Mouse (Mus musculus) common myeloid progenitor, adult 5-6 weeks (primary cell): ENCODE data around the gene Acss3. TPM values are rescaled to one million over a fixed set of nuclear protein-coding genes. Genes with fewer than 3 reads are reported as not detected.
A peak's percentile ranks its signal among the peaks of the same experiment; 100 is the strongest.

Experiments
- ATAC-seq: replicated peaks from 2 replicates; pipeline ENCODE4 v1.8.0; 2016; ENCODE audit warnings: low read depth, mild to moderate bottlenecking, moderate TSS enrichment, inconsistent platforms; ENCODE audit not compliant: poor library complexity, severe bottlenecking
- total RNA-seq: library from RNA; stranded (forward); fragments of 200-1000, 187-1606 nt; gene quantifications from 2 replicates; pipeline ENCODE4 v1.2.3, GENCODE M21; 2017

The Acss3 gene
- total RNA-seq, 1 experiment from 2014 or later: not detected

- no peak for ATAC-seq
Measured at GRCm38 (mm10) chr10:107024254-107024653, 99.2 kb downstream of the Acss3 start.

GRCm38 (mm10) chr10:107021118-107021517 lies 102.3 kb downstream of the Acss3 start:
- no peak for ATAC-seq

GRCm38 (mm10) chr10:107011142-107011541 lies 112.3 kb downstream of the Acss3 start:
- ATAC-seq: no peak

- ATAC-seq: no peak
Measured at GRCm38 (mm10) chr10:106998052-106998625, 125.3 kb downstream of the Acss3 start.

GRCm38 (mm10) chr10:106989478-106989877 lies 134.0 kb downstream of the Acss3 start:
- no peak for ATAC-seq

- ATAC-seq: no peak
Measured at GRCm38 (mm10) chr10:106975193-106976141, 148.0 kb downstream of the Acss3 start.

GRCm38 (mm10) chr10:106959026-106959425 lies 164.4 kb downstream of the Acss3 start:
- ATAC-seq: no peak

GRCm38 (mm10) chr10:106941380-106941779 lies 182.1 kb downstream of the Acss3 start:
- no peak for ATAC-seq

- ATAC-seq: no peak
Measured at GRCm38 (mm10) chr10:106939441-106939840, 184.0 kb downstream of the Acss3 start.

- ATAC-seq: no peak
Measured at GRCm38 (mm10) chr10:106938851-106939250, 184.6 kb downstream of the Acss3 start.

GRCm38 (mm10) chr10:106936996-106937395 lies 186.5 kb downstream of the Acss3 start:
- no peak for ATAC-seq

GRCm38 (mm10) chr10:106932571-106933073 lies 190.8 kb downstream of the Acss3 start:
- ATAC-seq: peak; percentile 80

GRCm38 (mm10) chr10:106928576-106929332 lies 194.7 kb downstream of the Acss3 start:
- ATAC-seq: no peak

GRCm38 (mm10) chr10:106924798-106925197 lies 198.7 kb downstream of the Acss3 start:
- no peak for ATAC-seq

GRCm38 (mm10) chr10:106924334-106924733 lies 199.1 kb downstream of the Acss3 start:
- ATAC-seq: no peak

- no peak for ATAC-seq
Measured at GRCm38 (mm10) chr10:106914822-106915221, 208.6 kb downstream of the Acss3 start.

GRCm38 (mm10) chr10:106914275-106914674 lies 209.2 kb downstream of the Acss3 start:
- no peak for ATAC-seq

- ATAC-seq: no peak
Measured at GRCm38 (mm10) chr10:106913032-106913431, 210.4 kb downstream of the Acss3 start.

GRCm38 (mm10) chr10:106910108-106910507 lies 213.4 kb downstream of the Acss3 start:
- no peak for ATAC-seq

- ATAC-seq: no peak
Measured at GRCm38 (mm10) chr10:106896351-106896750, 227.1 kb downstream of the Acss3 start.
